Mouse (Mus musculus): ENCODE results near the gene Gm20388.

DNA sequence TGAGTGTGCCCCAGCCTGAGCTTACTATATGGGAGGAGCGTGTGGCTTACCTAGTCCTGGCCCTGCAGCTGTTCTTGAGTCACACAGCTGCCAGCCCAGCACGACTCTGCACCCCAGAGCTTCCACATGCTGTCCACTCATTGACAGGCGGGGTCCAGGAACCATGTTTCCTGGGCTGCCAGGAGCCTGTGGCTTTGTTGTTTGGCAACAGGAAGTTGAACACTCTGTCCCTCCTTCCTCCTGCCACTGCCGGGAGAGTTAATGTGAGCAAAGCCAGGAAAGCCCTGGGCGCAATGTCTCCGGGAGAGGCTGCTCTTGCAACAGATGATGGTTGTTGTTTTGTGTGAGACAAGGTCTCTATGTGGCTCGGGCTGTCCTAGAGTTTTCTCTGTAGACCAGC, 242.0 kb downstream of the Gm20388 start:
- TF ChIP-seq POLR2A (IDR thresholded peaks at IDR 0.05; ENCODE audit: extremely low read depth, insufficient read depth, low read length) (no peak), CTCF (IDR thresholded peaks at IDR 0.05; ENCODE audit: extremely low read depth, insufficient read depth, low read length) (no peak)

Measured in cortical plate, adult 2 months (tissue).